Mouse (Mus musculus): ENCODE measurements around the gene Palm2. TPM values are rescaled to one million over a fixed set of nuclear protein-coding genes. Genes with fewer than 3 reads are reported as not detected.

Gene Palm2
- total and polyA plus RNA-seq, 2 experiments from 2014 or later = 26.4 to 33.1 TPM

GRCm38 (mm10) chr4:57424011-57424410, 10.0 kb upstream of the Palm2 start:
- Histone ChIP-seq H3K4me3 (ENCODE audit: low read depth, low read length) (no peak overlapping the region), H3K27me3 (ENCODE audit: insufficient read depth, low read length) (no peaks in the 10 kb centered on the region), H3K27ac (ENCODE audit: low read depth, low read length) (no peak overlapping the region), H3K4me2 (ENCODE audit: low read depth, low read length, poor library complexity, severe bottlenecking) (no peak overlapping the region), H3K9me3 (ENCODE audit: low read length) (no peaks in the 10 kb centered on the region), H3K9ac (replicated peaks; ENCODE audit: low read length, poor library complexity, severe bottlenecking) (no peak overlapping the region), H3K36me3 (ENCODE audit: insufficient read depth, low read length) (no peaks in the 10 kb centered on the region), H3K4me1 (ENCODE audit: insufficient read depth, low read length) (no peaks in the 10 kb centered on the region)
- TF ChIP-seq CTCF (IDR thresholded peaks at IDR 0.05) = no peak
- DNase-seq (ENCODE audit: low spot score) (no peak), ATAC-seq (ENCODE audit: low FRiP score) (no peak)
- 88% methylated on average over 7 of the region's 7 CpGs for WGBS

- H3K9me3 ChIP-seq (ENCODE audit: low read length) = no peaks in the 10 kb centered on the region
- no peak overlapping the region for H3K27ac ChIP-seq (ENCODE audit: low read depth, low read length)
- no peak overlapping the region for H3K4me2 ChIP-seq (ENCODE audit: low read depth, low read length, poor library complexity, severe bottlenecking)
- H3K4me3 ChIP-seq (ENCODE audit: low read depth, low read length) = no peak overlapping the region
- no peak overlapping the region for H3K9ac ChIP-seq (replicated peaks; ENCODE audit: low read length, poor library complexity, severe bottlenecking)
- no peak for DNase-seq (ENCODE audit: low spot score)
- ATAC-seq (ENCODE audit: low FRiP score) = no peak
- 75% methylated on average over 8 of the region's 8 CpGs for WGBS
- H3K36me3 ChIP-seq (ENCODE audit: insufficient read depth, low read length) = no peaks in the 10 kb centered on the region
- H3K4me1 ChIP-seq (ENCODE audit: insufficient read depth, low read length) = 0 out of 2 replicates have a peak, but pooled peaks cover under 1% of the 10 kb centered on the region
- no peak for TF ChIP-seq CTCF (IDR thresholded peaks at IDR 0.05)
- no peaks in the 10 kb centered on the region for H3K27me3 ChIP-seq (ENCODE audit: insufficient read depth, low read length)
Measured at GRCm38 (mm10) chr4:57428317-57428716, 5.7 kb upstream of the Palm2 start.

- H3K4me2 ChIP-seq (ENCODE audit: low read depth, low read length, poor library complexity, severe bottlenecking) = peak overlapping the region; percentile 70
- H3K9me3 ChIP-seq (ENCODE audit: low read length) = no peaks in the 10 kb centered on the region
- peak; percentile 51 for DNase-seq (ENCODE audit: low spot score)
- whole genome bisulfite sequencing = 11% methylated on average over 19 of the region's 19 CpGs
- peaks cover 3% of the 10 kb centered on the region; the same call in 1 of the 2 replicates for H3K4me1 ChIP-seq (ENCODE audit: insufficient read depth, low read length)
- H3K4me3 ChIP-seq (ENCODE audit: low read depth, low read length) = peak overlapping the region; percentile 61
- peak; percentile 29 for ATAC-seq (ENCODE audit: low FRiP score)
- peak overlapping the region; percentile 93 for H3K27ac ChIP-seq (ENCODE audit: low read depth, low read length)
- no peak for TF ChIP-seq CTCF (IDR thresholded peaks at IDR 0.05)
- peak overlapping the region; percentile 76 for H3K9ac ChIP-seq (replicated peaks; ENCODE audit: low read length, poor library complexity, severe bottlenecking)
- H3K27me3 ChIP-seq (ENCODE audit: insufficient read depth, low read length) = no peaks in the 10 kb centered on the region
- no peaks in the 10 kb centered on the region for H3K36me3 ChIP-seq (ENCODE audit: insufficient read depth, low read length)
Measured at GRCm38 (mm10) chr4:57434705-57435360, 786 bp downstream of the Palm2 start.

GRCm38 (mm10) chr4:57436286-57436685, 2.2 kb downstream of the Palm2 start:
- DNase-seq (ENCODE audit: low spot score) = peak; percentile 46
- Histone ChIP-seq H3K4me1 (ENCODE audit: insufficient read depth, low read length) (peaks cover 3% of the 10 kb centered on the region; the same call in 1 of the 2 replicates), H3K27ac (ENCODE audit: low read depth, low read length) (no peak overlapping the region), H3K9ac (replicated peaks; ENCODE audit: low read length, poor library complexity, severe bottlenecking) (no peak overlapping the region), H3K4me2 (ENCODE audit: low read depth, low read length, poor library complexity, severe bottlenecking) (peak overlapping the region; percentile 70; the same call in 1 of the 2 replicates), H3K36me3 (ENCODE audit: insufficient read depth, low read length) (no peaks in the 10 kb centered on the region), H3K9me3 (ENCODE audit: low read length) (no peaks in the 10 kb centered on the region), H3K4me3 (ENCODE audit: low read depth, low read length) (no peak overlapping the region), H3K27me3 (ENCODE audit: insufficient read depth, low read length) (no peaks in the 10 kb centered on the region)
- ATAC-seq (ENCODE audit: low FRiP score) = no peak
- no peak for TF ChIP-seq CTCF (IDR thresholded peaks at IDR 0.05)
- 46% methylated on average over 4 of the region's 4 CpGs for WGBS

- no peaks in the 10 kb centered on the region for H3K4me1 ChIP-seq (ENCODE audit: insufficient read depth, low read length)
- H3K4me3 ChIP-seq (ENCODE audit: low read depth, low read length) = no peak overlapping the region
- H3K4me2 ChIP-seq (ENCODE audit: low read depth, low read length, poor library complexity, severe bottlenecking) = no peak overlapping the region
- DNase-seq (ENCODE audit: low spot score) (no peak), ATAC-seq (ENCODE audit: low FRiP score) (no peak)
- no peak overlapping the region for H3K27ac ChIP-seq (ENCODE audit: low read depth, low read length)
- H3K36me3 ChIP-seq (ENCODE audit: insufficient read depth, low read length) = no peaks in the 10 kb centered on the region
- no peak overlapping the region for H3K9ac ChIP-seq (replicated peaks; ENCODE audit: low read length, poor library complexity, severe bottlenecking)
- 81% methylated on average over 2 of the region's 2 CpGs for WGBS
- no peaks in the 10 kb centered on the region for H3K9me3 ChIP-seq (ENCODE audit: low read length)
- H3K27me3 ChIP-seq (ENCODE audit: insufficient read depth, low read length) = no peaks in the 10 kb centered on the region
- TF ChIP-seq CTCF (IDR thresholded peaks at IDR 0.05) = no peak
Measured at GRCm38 (mm10) chr4:57446082-57446481, 12.0 kb downstream of the Palm2 start.

GRCm38 (mm10) chr4:57446854-57447444, 12.9 kb downstream of the Palm2 start:
- TF ChIP-seq CTCF (IDR thresholded peaks at IDR 0.05) = no peak; the same call in 1 of the 2 replicates
- H3K9ac ChIP-seq (replicated peaks; ENCODE audit: low read length, poor library complexity, severe bottlenecking) = no peak overlapping the region
- no peaks in the 10 kb centered on the region for H3K4me1 ChIP-seq (ENCODE audit: insufficient read depth, low read length)
- no peaks in the 10 kb centered on the region for H3K27me3 ChIP-seq (ENCODE audit: insufficient read depth, low read length)
- no peak overlapping the region for H3K4me3 ChIP-seq (ENCODE audit: low read depth, low read length)
- H3K4me2 ChIP-seq (ENCODE audit: low read depth, low read length, poor library complexity, severe bottlenecking) = no peak overlapping the region
- H3K27ac ChIP-seq (ENCODE audit: low read depth, low read length) = no peak overlapping the region
- 77% methylated on average over 4 of the region's 4 CpGs for WGBS
- ATAC-seq (ENCODE audit: low FRiP score) (no peak), DNase-seq (ENCODE audit: low spot score) (no peak)
- no peaks in the 10 kb centered on the region for H3K36me3 ChIP-seq (ENCODE audit: insufficient read depth, low read length)
- H3K9me3 ChIP-seq (ENCODE audit: low read length) = no peaks in the 10 kb centered on the region
